Mouse (Mus musculus) olfactory bulb, adult 2 months (tissue): ENCODE measurements around the gene Fbxo45.

Experiments
- CTCF ChIP-seq: fragments of 200-500 bp; IDR thresholded peaks from 2 replicates; pipeline ENCODE4 v1.5.1; 2012; ENCODE audit warnings: low read depth, mild to moderate bottlenecking, low read length, moderate library complexity; ENCODE audit not compliant: insufficient read depth
- POLR2A ChIP-seq: fragments of 200-500 bp; IDR thresholded peaks from 2 replicates; pipeline ENCODE4 v1.6.1; 2012; ENCODE audit warnings: mild to moderate bottlenecking, low read depth, low read length, moderate library complexity; ENCODE audit not compliant: insufficient read depth

GRCm38 (mm10) chr16:32275041-32275440, 28.1 kb upstream of the Fbxo45 start:
- TF ChIP-seq CTCF (no peak), POLR2A (no peak)
